Mouse (Mus musculus) embryonic facial prominence, embryonic 14.5 days (tissue): ENCODE results near the gene Susd4. TPM values are rescaled to one million over a fixed set of nuclear protein-coding genes. Genes with fewer than 3 reads are reported as not detected.

Experiments used
- ATAC-seq: fragments of 200-750 bp; cut with Nextera tagmentation; 2 replicates; pipeline ENCODE4 v1.8.0; 2017; ENCODE audit warnings: low read depth, moderate number of reproducible peaks, moderate TSS enrichment
- DNase-seq: peaks from one replicate; pipeline ENCODE4 v3.0.0-alpha.2; 2015; ENCODE audit warnings: low spot score
- H3K27ac ChIP-seq: fragments of 300-500 bp; sonication (generic); replicated peaks from 2 replicates; pipeline ENCODE4 v1.5.1; 2014; ENCODE audit warnings: low read depth, mild to moderate bottlenecking, low read length, moderate library complexity
- H3K27me3 ChIP-seq: fragments of 300-500 bp; sonication (generic); replicated peaks from 2 replicates; pipeline ENCODE4 v1.6.1; 2014; ENCODE audit warnings: low read length; ENCODE audit not compliant: control insufficient read depth, insufficient read depth
- H3K36me3 ChIP-seq: fragments of 300-500 bp; sonication (generic); 2 replicates; pipeline ENCODE4 v1.6.1; 2014; ENCODE audit warnings: low read length, mixed read lengths; ENCODE audit not compliant: control insufficient read depth, insufficient read depth
- H3K4me1 ChIP-seq: fragments of 300-500 bp; sonication (generic); 2 replicates; pipeline ENCODE4 v1.6.1; 2014; ENCODE audit warnings: antibody characterized with exemption, low read length; ENCODE audit not compliant: control insufficient read depth, insufficient read depth
- H3K4me2 ChIP-seq: fragments of 300-500 bp; sonication (generic); 2 replicates; pipeline ENCODE4 v1.6.1; 2014; ENCODE audit warnings: low read depth, mild to moderate bottlenecking, low read length, moderate library complexity, mixed read lengths
- H3K4me3 ChIP-seq: fragments of 300-500 bp; sonication (generic); 2 replicates; pipeline ENCODE4 v1.5.1; 2014; ENCODE audit warnings: low read depth, mild to moderate bottlenecking, low read length
- H3K9ac ChIP-seq: fragments of 300-500 bp; sonication (generic); 2 replicates; pipeline ENCODE4 v1.6.1; 2014; ENCODE audit warnings: low read depth, mild to moderate bottlenecking, low read length, moderate library complexity, mixed read lengths
- H3K9me3 ChIP-seq: fragments of 300-500 bp; sonication (generic); 2 replicates; pipeline ENCODE4 v1.6.1; 2016; ENCODE audit warnings: low read length; ENCODE audit not compliant: control insufficient read depth
- WGBS: fragments of 180-500 bp; shearing (Covaris S2); extraction: QIAGEN DNeasy Blood & Tissue Kit; methylation state at CpG from one replicate; pipeline ENCODE4 v1.1.7; 2014; 5-methylcytosine and 5-hydroxymethylcytosine counted together
- polyA plus RNA-seq: library from polyadenylated mRNA; unstranded; fragments of >200 nt; fragmentation: Nextera tagmentation; extraction: Ambion mirVana; gene quantifications from 2 replicates; pipeline ENCODE4 v1.2.1, GENCODE M21; 2014

The Susd4 gene
- polyA plus RNA-seq, 1 experiment from 2014 or later = 11.7 TPM

DNA sequence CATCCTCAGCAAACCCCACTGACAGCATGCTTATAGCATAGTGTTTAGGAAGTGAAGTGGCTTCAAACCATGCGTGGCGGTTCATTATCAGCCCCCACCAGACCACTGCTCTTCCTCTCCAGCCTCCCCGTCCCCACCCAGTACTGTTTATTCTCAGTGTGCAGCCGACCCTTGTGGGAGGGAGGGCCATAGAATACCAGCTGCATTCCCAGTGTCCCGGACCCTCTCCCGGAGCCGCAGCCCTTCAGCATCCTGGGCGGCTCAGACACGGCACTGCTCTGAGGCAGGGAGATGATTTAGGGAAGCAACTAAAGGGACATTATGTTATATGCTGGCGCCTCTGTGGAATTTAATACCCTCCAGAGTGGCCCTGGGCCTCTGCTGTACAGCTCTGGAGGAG lies 55.3 kb downstream of the Susd4 start:
- H3K27ac ChIP-seq = no peak overlapping the region
- no peaks in the 10 kb centered on the region for H3K4me1 ChIP-seq
- H3K9me3 ChIP-seq = no peaks in the 10 kb centered on the region
- no peaks in the 10 kb centered on the region for H3K27me3 ChIP-seq
- no peaks in the 10 kb centered on the region for H3K36me3 ChIP-seq
- no peak overlapping the region for H3K4me3 ChIP-seq
- no peak overlapping the region for H3K9ac ChIP-seq
- 42% methylated on average over 10 of the region's 10 CpGs for WGBS
- H3K4me2 ChIP-seq = no peak overlapping the region
- no peak for DNase-seq
- ATAC-seq = no peak

DNA sequence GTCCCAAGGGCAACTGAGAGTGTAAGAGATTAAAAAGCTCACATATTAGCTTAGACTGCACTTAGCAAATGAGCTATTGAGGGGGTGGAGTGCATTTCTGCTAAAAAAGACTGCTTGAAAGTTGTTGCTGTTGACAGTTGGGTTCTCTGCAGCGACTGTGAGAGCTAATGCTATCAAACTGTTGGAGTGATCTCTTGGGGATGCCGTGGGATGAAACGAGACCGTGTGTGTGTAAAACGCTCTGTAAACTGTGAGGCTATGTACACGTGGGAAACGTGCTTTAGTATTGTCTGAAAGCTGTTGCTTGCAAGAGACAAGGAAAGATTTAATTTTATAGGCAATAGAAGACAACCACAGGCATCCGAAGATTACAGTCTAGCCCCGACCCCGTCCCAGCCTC lies 59.1 kb downstream of the Susd4 start:
- Histone ChIP-seq H3K4me1 (no peaks in the 10 kb centered on the region), H3K9me3 (no peaks in the 10 kb centered on the region), H3K4me2 (no peak overlapping the region), H3K27ac (no peak overlapping the region), H3K4me3 (no peak overlapping the region), H3K36me3 (no peaks in the 10 kb centered on the region), H3K27me3 (no peaks in the 10 kb centered on the region), H3K9ac (no peak overlapping the region)
- WGBS = 77% methylated on average over 10 of the region's 10 CpGs
- ATAC-seq (no peak), DNase-seq (no peak)

DNA sequence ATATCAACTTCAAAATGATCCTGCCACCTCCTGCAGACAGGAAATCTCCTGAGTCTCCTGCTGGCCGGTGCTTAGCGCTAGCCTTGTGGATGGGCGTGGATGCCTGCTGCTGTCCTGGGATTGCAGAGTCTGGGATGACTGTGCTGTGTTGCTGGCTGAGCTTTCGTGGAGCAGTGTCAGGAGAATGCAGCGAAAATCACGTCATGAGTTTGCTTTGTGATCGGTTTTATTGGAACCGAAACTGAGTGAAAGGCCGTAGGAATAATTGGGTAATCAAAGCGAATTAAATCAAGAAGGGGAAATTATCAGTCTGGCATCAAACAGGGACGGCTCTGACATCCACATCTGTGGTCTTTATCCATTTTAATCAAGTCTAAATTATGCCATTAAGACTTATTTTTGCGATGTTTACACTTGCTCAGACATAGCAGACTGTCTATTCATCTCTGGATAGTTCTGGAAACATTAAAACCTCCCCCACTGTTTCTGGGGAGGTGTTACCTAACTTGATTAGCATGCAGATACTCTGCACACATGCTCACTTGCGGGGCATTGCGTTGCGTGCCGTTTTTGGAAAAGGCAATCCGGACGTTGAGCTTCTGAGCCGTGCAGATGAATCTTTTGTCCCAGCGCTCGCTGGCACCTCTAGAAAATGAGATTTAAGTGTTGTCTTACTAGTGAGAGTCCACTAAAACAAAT lies 60.2 kb downstream of the Susd4 start:
- no peak for ATAC-seq
- Histone ChIP-seq H3K27ac (no peak overlapping the region), H3K27me3 (no peaks in the 10 kb centered on the region), H3K4me1 (no peaks in the 10 kb centered on the region), H3K4me3 (no peak overlapping the region), H3K36me3 (no peaks in the 10 kb centered on the region), H3K4me2 (no peak overlapping the region), H3K9ac (no peak overlapping the region), H3K9me3 (no peaks in the 10 kb centered on the region)
- no peak for DNase-seq
- 63% methylated on average over 21 of the region's 21 CpGs for WGBS

DNA sequence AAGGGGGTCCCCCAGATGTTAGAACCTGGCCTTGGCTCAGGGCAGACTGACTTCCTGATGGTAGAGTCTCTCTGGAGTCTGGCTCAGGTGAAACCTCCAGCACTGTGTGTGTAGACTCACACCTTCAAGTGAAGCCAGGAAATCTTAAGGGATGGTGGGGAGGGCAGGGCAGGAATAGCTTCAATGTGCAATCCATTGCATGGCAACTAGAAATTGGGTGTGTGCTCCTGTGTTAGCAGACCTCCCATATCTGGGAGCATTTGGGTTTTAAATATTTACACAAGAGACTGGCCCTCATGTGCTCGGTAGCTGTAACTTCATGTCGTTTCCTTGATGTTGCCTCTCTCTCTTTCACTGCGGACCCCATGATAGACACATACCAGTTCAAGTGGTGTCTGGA lies 62.9 kb downstream of the Susd4 start:
- H3K4me3 ChIP-seq = no peak overlapping the region
- no peaks in the 10 kb centered on the region for H3K9me3 ChIP-seq
- H3K4me2 ChIP-seq = no peak overlapping the region
- H3K27ac ChIP-seq = no peak overlapping the region
- 74% methylated on average over 3 of the region's 3 CpGs for WGBS
- H3K4me1 ChIP-seq = no peaks in the 10 kb centered on the region
- ATAC-seq (no peak), DNase-seq (no peak)
- H3K9ac ChIP-seq = no peak overlapping the region
- no peaks in the 10 kb centered on the region for H3K36me3 ChIP-seq
- H3K27me3 ChIP-seq = no peaks in the 10 kb centered on the region

DNA sequence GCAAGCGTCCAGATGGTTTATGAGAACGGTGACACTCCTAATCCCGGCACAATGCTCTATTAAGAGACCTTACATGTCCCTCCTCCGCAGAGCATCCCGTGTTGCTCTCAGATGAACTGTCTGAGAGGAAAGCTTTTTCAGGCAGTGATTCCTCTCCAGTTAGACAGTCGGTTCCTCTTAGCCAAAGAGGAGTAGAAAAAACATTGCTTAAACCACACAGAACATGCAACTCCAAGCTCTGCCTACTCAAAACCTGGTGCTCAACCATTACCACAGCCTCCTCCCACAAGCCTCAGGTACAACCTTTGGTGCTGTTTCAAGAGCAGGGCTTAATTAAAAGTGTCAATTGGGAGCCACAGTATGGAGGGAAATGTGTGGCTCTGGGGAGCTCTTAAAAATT lies 74.4 kb downstream of the Susd4 start:
- WGBS = 73% methylated on average over 6 of the region's 6 CpGs
- Histone ChIP-seq H3K27ac (no peak overlapping the region), H3K27me3 (no peaks in the 10 kb centered on the region), H3K4me2 (no peak overlapping the region), H3K36me3 (no peaks in the 10 kb centered on the region), H3K9me3 (no peaks in the 10 kb centered on the region), H3K4me1 (no peaks in the 10 kb centered on the region), H3K4me3 (no peak overlapping the region), H3K9ac (no peak overlapping the region)
- DNase-seq (no peak), ATAC-seq (no peak)

DNA sequence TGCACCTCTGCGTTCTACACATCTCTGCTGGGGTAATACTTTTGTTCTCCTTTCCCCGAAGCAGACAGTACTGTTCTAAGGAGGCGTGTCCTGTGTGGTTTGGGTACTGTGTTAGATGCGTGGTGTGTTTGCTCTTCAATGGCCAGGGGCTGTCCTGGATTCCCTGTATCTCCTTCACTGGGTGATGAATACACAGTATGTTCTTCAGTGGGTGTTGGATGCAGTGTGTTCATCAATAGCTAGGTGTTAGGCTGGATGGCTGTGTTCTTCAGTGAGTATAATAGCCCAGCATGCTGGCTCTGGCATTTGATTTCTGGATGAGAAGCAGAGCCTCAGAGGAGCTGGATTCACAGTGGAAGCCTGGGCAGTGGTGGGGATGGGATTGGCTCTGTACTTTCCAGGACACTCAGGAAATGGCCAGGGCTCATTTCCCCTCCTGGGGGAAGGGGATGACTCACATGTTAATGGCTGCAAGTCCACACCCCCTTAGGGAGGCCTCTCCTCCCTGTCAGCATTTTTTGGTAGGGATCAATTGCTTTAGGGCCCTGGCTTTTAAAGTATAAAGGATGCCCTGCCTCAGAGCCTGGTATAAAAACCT lies 75.8 kb downstream of the Susd4 start:
- 66% methylated on average over 4 of the region's 4 CpGs for WGBS
- Histone ChIP-seq H3K4me1 (no peaks in the 10 kb centered on the region), H3K9me3 (no peaks in the 10 kb centered on the region), H3K27ac (no peak overlapping the region), H3K4me3 (no peak overlapping the region), H3K4me2 (no peak overlapping the region), H3K36me3 (no peaks in the 10 kb centered on the region), H3K27me3 (no peaks in the 10 kb centered on the region), H3K9ac (no peak overlapping the region)
- ATAC-seq (no peak), DNase-seq (no peak)

DNA sequence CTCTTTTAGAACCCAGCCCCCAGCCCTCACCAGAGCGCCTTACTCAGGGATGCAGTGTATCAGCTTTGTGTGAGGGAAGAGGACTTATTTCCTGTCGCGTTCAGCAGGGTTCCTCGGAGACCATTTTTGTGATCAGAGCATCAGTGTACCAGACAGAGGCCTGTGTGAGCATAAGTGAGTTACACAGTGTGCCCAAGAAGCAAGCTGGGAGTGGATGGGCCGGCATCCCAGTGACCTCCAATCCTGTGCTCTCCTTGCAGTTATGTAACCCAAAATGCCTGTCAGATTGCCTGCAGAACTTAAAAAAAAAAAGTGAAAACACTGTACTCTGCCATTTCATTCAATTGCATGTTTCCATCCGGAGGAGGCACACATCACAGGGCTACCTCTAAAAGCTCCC lies 76.4 kb downstream of the Susd4 start:
- no peak overlapping the region for H3K27ac ChIP-seq
- no peak overlapping the region for H3K4me3 ChIP-seq
- no peak overlapping the region for H3K4me2 ChIP-seq
- H3K4me1 ChIP-seq = no peaks in the 10 kb centered on the region
- H3K9ac ChIP-seq = no peak overlapping the region
- WGBS = 36% methylated on average over 6 of the region's 6 CpGs
- DNase-seq = no peak
- H3K36me3 ChIP-seq = no peaks in the 10 kb centered on the region
- ATAC-seq = no peak
- H3K27me3 ChIP-seq = no peaks in the 10 kb centered on the region
- no peaks in the 10 kb centered on the region for H3K9me3 ChIP-seq

DNA sequence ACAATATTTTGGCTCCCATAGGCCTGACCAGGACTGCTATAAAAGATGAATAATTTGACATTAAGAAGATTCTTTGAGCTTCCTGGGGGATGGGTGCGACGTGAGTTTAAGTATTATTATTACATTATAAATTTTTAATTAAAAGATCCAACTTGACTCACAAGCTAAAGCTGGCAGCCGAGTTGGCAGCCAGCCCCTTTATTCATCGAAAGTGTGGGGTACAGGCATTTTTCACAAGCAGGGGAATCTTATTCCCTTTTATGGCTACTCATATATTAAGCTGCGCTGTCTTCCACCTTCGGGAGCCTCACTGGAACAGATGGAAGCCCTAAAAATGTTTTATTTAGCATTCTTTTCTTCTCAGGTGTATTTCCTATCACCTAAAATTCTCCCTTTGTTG lies 76.9 kb downstream of the Susd4 start:
- no peak overlapping the region for H3K9ac ChIP-seq
- 87% methylated on average over 6 of the region's 6 CpGs for WGBS
- H3K4me3 ChIP-seq = no peak overlapping the region
- no peaks in the 10 kb centered on the region for H3K9me3 ChIP-seq
- no peaks in the 10 kb centered on the region for H3K4me1 ChIP-seq
- DNase-seq (no peak), ATAC-seq (no peak)
- H3K4me2 ChIP-seq = no peak overlapping the region
- H3K27ac ChIP-seq = no peak overlapping the region
- H3K27me3 ChIP-seq = no peaks in the 10 kb centered on the region
- H3K36me3 ChIP-seq = no peaks in the 10 kb centered on the region

DNA sequence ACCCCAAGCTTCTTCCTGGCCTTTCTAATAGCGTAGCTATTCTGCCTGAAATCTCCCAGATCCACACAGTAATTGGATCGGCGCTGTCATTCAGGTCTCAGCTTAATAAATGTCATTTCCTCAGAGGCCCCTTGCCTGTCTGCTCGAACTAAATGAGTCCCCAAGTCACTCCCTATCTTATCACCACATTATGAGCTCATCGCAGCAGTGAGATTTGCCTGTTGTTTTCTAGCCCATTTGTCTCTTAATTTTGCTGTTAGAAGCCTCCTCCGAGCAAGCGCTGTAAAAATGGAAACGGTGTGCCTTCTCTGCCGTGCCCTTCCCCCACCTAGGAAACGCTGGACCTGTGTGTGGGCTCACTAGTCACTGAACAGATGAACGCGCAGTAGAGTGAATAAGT lies 85.9 kb downstream of the Susd4 start:
- no peak for DNase-seq
- ATAC-seq = no peak
- Histone ChIP-seq H3K27me3 (no peaks in the 10 kb centered on the region), H3K4me2 (no peak overlapping the region), H3K4me1 (no peaks in the 10 kb centered on the region), H3K27ac (no peak overlapping the region), H3K4me3 (no peak overlapping the region), H3K9ac (no peak overlapping the region), H3K9me3 (no peaks in the 10 kb centered on the region), H3K36me3 (no peaks in the 10 kb centered on the region)
- whole genome bisulfite sequencing = 68% methylated on average over 12 of the region's 12 CpGs
